Mouse (Mus musculus) hindbrain, embryonic 14.5 days (tissue): ENCODE results near the gene Itsn1. TPM values are rescaled to one million over a fixed set of nuclear protein-coding genes. Genes with fewer than 3 reads are reported as not detected.

ENCODE experiments used
- ATAC-seq: fragments of 200-750 bp; cut with Nextera tagmentation; 2 replicates; pipeline ENCODE4 v1.8.0; 2017; ENCODE audit warnings: moderate number of reproducible peaks, mild to moderate bottlenecking, moderate TSS enrichment, moderate library complexity; ENCODE audit not compliant: low FRiP score
- DNase-seq: peaks from one replicate; pipeline ENCODE4 v3.0.0-alpha.2; 2015; ENCODE audit warnings: low spot score
- H3K27ac ChIP-seq: fragments of 300-500 bp; sonication (generic); 2 replicates; pipeline ENCODE4 v1.5.1; 2014; ENCODE audit warnings: mild to moderate bottlenecking, moderate library complexity
- H3K27me3 ChIP-seq: fragments of 300-500 bp; sonication (generic); 2 replicates; pipeline ENCODE4 v1.6.1; 2014; ENCODE audit warnings: mild to moderate bottlenecking, low read length, mixed read lengths; ENCODE audit not compliant: control insufficient read depth, insufficient read depth
- H3K36me3 ChIP-seq: fragments of 300-500 bp; sonication (generic); replicated peaks from 2 replicates; pipeline ENCODE4 v1.6.1; 2014; ENCODE audit not compliant: control insufficient read depth, insufficient read depth
- H3K4me1 ChIP-seq: fragments of 300-500 bp; sonication (generic); replicated peaks from 2 replicates; pipeline ENCODE4 v1.6.1; 2014; ENCODE audit warnings: antibody characterized with exemption, low read length, mixed read lengths; ENCODE audit not compliant: control insufficient read depth, insufficient read depth
- H3K4me2 ChIP-seq: fragments of 300-500 bp; sonication (generic); replicated peaks from 2 replicates; pipeline ENCODE4 v1.6.1; 2014; ENCODE audit warnings: mild to moderate bottlenecking, moderate library complexity
- H3K4me3 ChIP-seq: fragments of 300-500 bp; sonication (generic); replicated peaks from 2 replicates; pipeline ENCODE4 v1.5.1; 2014; ENCODE audit warnings: mild to moderate bottlenecking, low read length
- H3K9ac ChIP-seq: fragments of 300-500 bp; sonication (generic); 2 replicates; pipeline ENCODE4 v1.6.1; 2014
- H3K9me3 ChIP-seq: fragments of 300-500 bp; sonication (generic); 2 replicates; pipeline ENCODE4 v1.6.1; 2016; ENCODE audit warnings: low read length; ENCODE audit not compliant: control insufficient read depth
- WGBS: fragments of 180-500 bp; shearing (Covaris S2); extraction: QIAGEN DNeasy Blood & Tissue Kit; methylation state at CpG from one replicate; pipeline ENCODE4 v1.1.7; 2014; 5-methylcytosine and 5-hydroxymethylcytosine counted together
- polyA plus RNA-seq: library from polyadenylated mRNA; unstranded; fragments of >200 nt; fragmentation: Nextera tagmentation; extraction: Ambion mirVana; gene quantifications from 2 replicates; pipeline ENCODE4 v1.2.1, GENCODE M21; 2014

Itsn1 gene
- polyA plus RNA-seq, 1 experiment from 2014 or later = 61.8 TPM

- ATAC-seq = peak; percentile 93
- Histone ChIP-seq H3K4me1 (peaks cover 34% of the 10 kb centered on the region), H3K9ac (peak within 1 kb of the TSS; percentile 94), H3K27ac (peak within 1 kb of the TSS; percentile 96), H3K4me2 (peak within 1 kb of the TSS; percentile 69), H3K27me3 (no peaks in the 10 kb centered on the region), H3K9me3 (no peaks in the 10 kb centered on the region), H3K36me3 (peaks cover 11% of the 10 kb centered on the region; the same call in 1 of the 2 replicates), H3K4me3 (peak within 1 kb of the TSS; percentile 73)
- under 1% methylated on average over 46 of the region's 46 CpGs for WGBS
- DNase-seq = peak; percentile 96
Measured at GRCm38 (mm10) chr16:91728123-91729065, 687 bp upstream of the Itsn1 start, which contains the start of gene Cryzl1. Gene Cryzl1 (minus strand): TSS chr16:91728975.

GRCm38 (mm10) chr16:91729821-91730441, 850 bp downstream of the Itsn1 start:
- Histone ChIP-seq H3K4me1 (peaks cover 45% of the 10 kb centered on the region), H3K36me3 (0 out of 2 replicates have a peak, but pooled peaks cover 4% of the 10 kb centered on the region), H3K27me3 (no peaks in the 10 kb centered on the region), H3K9me3 (no peaks in the 10 kb centered on the region), H3K4me3 (peak overlapping the region; percentile 73), H3K27ac (peak overlapping the region; percentile 96), H3K4me2 (peak overlapping the region; percentile 69), H3K9ac (peak overlapping the region; percentile 94)
- DNase-seq = peak; percentile 44
- no peak for ATAC-seq
- WGBS = 0% methylated on average over 40 of the region's 44 CpGs

- peak overlapping the region; percentile 96 for H3K27ac ChIP-seq
- H3K9ac ChIP-seq = peak overlapping the region; percentile 94
- H3K36me3 ChIP-seq = 0 out of 2 replicates have a peak, but pooled peaks cover 4% of the 10 kb centered on the region
- ATAC-seq (no peak), DNase-seq (peak; percentile 51)
- H3K4me3 ChIP-seq = peak overlapping the region; percentile 73
- H3K4me1 ChIP-seq = peaks cover 46% of the 10 kb centered on the region
- no peaks in the 10 kb centered on the region for H3K9me3 ChIP-seq
- no peaks in the 10 kb centered on the region for H3K27me3 ChIP-seq
- H3K4me2 ChIP-seq = peak overlapping the region; percentile 69
- WGBS = under 1% methylated on average over 11 of the region's 11 CpGs
Measured at GRCm38 (mm10) chr16:91730446-91730845, 1.4 kb downstream of the Itsn1 start.

- no peaks in the 10 kb centered on the region for H3K36me3 ChIP-seq
- WGBS = 81% methylated on average over 2 of the region's 2 CpGs
- no peak overlapping the region for H3K4me2 ChIP-seq
- no peak overlapping the region for H3K9ac ChIP-seq
- H3K27me3 ChIP-seq = no peaks in the 10 kb centered on the region
- peaks cover 50% of the 10 kb centered on the region for H3K4me1 ChIP-seq
- no peak overlapping the region for H3K4me3 ChIP-seq
- DNase-seq (no peak), ATAC-seq (no peak)
- H3K9me3 ChIP-seq = no peaks in the 10 kb centered on the region
- no peak overlapping the region for H3K27ac ChIP-seq
Measured at GRCm38 (mm10) chr16:91732816-91733215, 3.7 kb downstream of the Itsn1 start.

- H3K9ac ChIP-seq = no peak overlapping the region
- no peaks in the 10 kb centered on the region for H3K36me3 ChIP-seq
- DNase-seq = no peak
- ATAC-seq = no peak
- no peaks in the 10 kb centered on the region for H3K27me3 ChIP-seq
- no peaks in the 10 kb centered on the region for H3K9me3 ChIP-seq
- H3K27ac ChIP-seq = no peak overlapping the region
- WGBS = 65% methylated on average over 5 of the region's 5 CpGs
- no peak overlapping the region for H3K4me3 ChIP-seq
- no peak overlapping the region for H3K4me2 ChIP-seq
- H3K4me1 ChIP-seq = peaks cover 48% of the 10 kb centered on the region
Measured at GRCm38 (mm10) chr16:91734771-91735170, 5.7 kb downstream of the Itsn1 start.

GRCm38 (mm10) chr16:91736046-91736816, 7.2 kb downstream of the Itsn1 start:
- peaks cover 56% of the 10 kb centered on the region for H3K4me1 ChIP-seq

GRCm38 (mm10) chr16:91738505-91738904, 9.4 kb downstream of the Itsn1 start:
- no peak for ATAC-seq
- Histone ChIP-seq H3K9ac (no peak overlapping the region), H3K4me2 (no peak overlapping the region), H3K4me3 (no peak overlapping the region), H3K4me1 (peaks cover 41% of the 10 kb centered on the region), H3K9me3 (no peaks in the 10 kb centered on the region), H3K27me3 (no peaks in the 10 kb centered on the region), H3K36me3 (no peaks in the 10 kb centered on the region), H3K27ac (no peak overlapping the region)
- no peak for DNase-seq
- 87% methylated on average over 6 of the region's 6 CpGs for WGBS

More at GRCm38 (mm10) chr16:91736046-91736816, 7.2 kb downstream of the Itsn1 start:
- H3K27me3 ChIP-seq = no peaks in the 10 kb centered on the region
- H3K4me3 ChIP-seq = no peak overlapping the region
- DNase-seq (no peak), ATAC-seq (no peak)
- H3K4me2 ChIP-seq = no peak overlapping the region
- H3K9me3 ChIP-seq = no peaks in the 10 kb centered on the region
- WGBS = 69% methylated on average over 7 of the region's 7 CpGs
- no peak overlapping the region for H3K27ac ChIP-seq
- H3K36me3 ChIP-seq = no peaks in the 10 kb centered on the region
- no peak overlapping the region for H3K9ac ChIP-seq

GRCm38 (mm10) chr16:91740184-91740917, 11.3 kb downstream of the Itsn1 start:
- WGBS = 61% methylated on average over 8 of the region's 8 CpGs
- Histone ChIP-seq H3K36me3 (no peaks in the 10 kb centered on the region), H3K4me3 (no peak overlapping the region), H3K4me1 (peaks cover 35% of the 10 kb centered on the region), H3K27ac (no peak overlapping the region), H3K9me3 (no peaks in the 10 kb centered on the region), H3K27me3 (no peaks in the 10 kb centered on the region), H3K4me2 (no peak overlapping the region), H3K9ac (no peak overlapping the region; the same call in 1 of the 2 replicates)
- no peak for ATAC-seq
- no peak for DNase-seq
